Mouse (Mus musculus) thymus, adult 18-20 months (tissue): Measurements from ENCODE around the gene Ift122.
"Not testable (repeated sequence)": the region's sequence is repeated elsewhere in the genome, so short reads cannot be mapped to it uniquely, and the experiment has no call there.

ENCODE experiments used
- DNase-seq, 2 experiments: peaks; one replicate each; pipeline ENCODE4 v3.0.0; 2022; ENCODE audit warnings: mixed read lengths in 2 of 2

The Ift122 gene

GRCm38 (mm10) chr6:115846640-115847411 is 6.4 kb upstream of the Ift122 start:
- DNase-seq: peak; percentile 21 to 43

GRCm38 (mm10) chr6:115848598-115849304 is 4.5 kb upstream of the Ift122 start:
- no peak for DNase-seq

- DNase-seq: no peak
These were observed 702 bp upstream of the Ift122 start for GRCm38 (mm10) chr6:115852446-115853090.

- no peak for DNase-seq
These were observed 715 bp downstream of the Ift122 start for GRCm38 (mm10) chr6:115853985-115854384.

GRCm38 (mm10) chr6:115854432-115854831 is 1.2 kb downstream of the Ift122 start:
- DNase-seq: no peak

GRCm38 (mm10) chr6:115855733-115856360 is 2.6 kb downstream of the Ift122 start:
- DNase-seq: no peak

GRCm38 (mm10) chr6:115856361-115856745 is 3.1 kb downstream of the Ift122 start:
- no peak for DNase-seq

- DNase-seq: no peak
These were observed 6.0 kb downstream of the Ift122 start for GRCm38 (mm10) chr6:115859258-115859657.

- no peak for DNase-seq
These were observed 6.8 kb downstream of the Ift122 start for GRCm38 (mm10) chr6:115860027-115860556.

GRCm38 (mm10) chr6:115863340-115863841 is 10.1 kb downstream of the Ift122 start:
- DNase-seq: no peak

- no peak for DNase-seq
These were observed 12.0 kb downstream of the Ift122 start for GRCm38 (mm10) chr6:115865246-115865645.

GRCm38 (mm10) chr6:115867157-115867556 is 13.9 kb downstream of the Ift122 start:
- not testable (repeated sequence) for DNase-seq

GRCm38 (mm10) chr6:115871318-115871717 is 18.0 kb downstream of the Ift122 start:
- not testable (repeated sequence) for DNase-seq

- no peak for DNase-seq
These were observed 24.0 kb downstream of the Ift122 start for GRCm38 (mm10) chr6:115877239-115877638.

GRCm38 (mm10) chr6:115878694-115879093 is 25.4 kb downstream of the Ift122 start:
- DNase-seq: no peak

- DNase-seq: no peak
These were observed 26.5 kb downstream of the Ift122 start for GRCm38 (mm10) chr6:115879736-115880135.

- no peak for DNase-seq
These were observed 27.5 kb downstream of the Ift122 start for GRCm38 (mm10) chr6:115880751-115881150.

- DNase-seq: no peak
These were observed 30.7 kb downstream of the Ift122 start for GRCm38 (mm10) chr6:115884018-115884417.

- DNase-seq: no peak
These were observed 33.6 kb downstream of the Ift122 start for GRCm38 (mm10) chr6:115886894-115887293.

GRCm38 (mm10) chr6:115888296-115888695 is 35.0 kb downstream of the Ift122 start:
- DNase-seq: no peak

- DNase-seq: no peak
These were observed 37.3 kb downstream of the Ift122 start for GRCm38 (mm10) chr6:115890601-115891000.

- DNase-seq: no peak
These were observed 37.8 kb downstream of the Ift122 start for GRCm38 (mm10) chr6:115891061-115891460.
